Mouse (Mus musculus): ENCODE data around the gene Cbx7.
"Not testable (repeated sequence)": the region's sequence is repeated elsewhere in the genome, so short reads cannot be mapped to it uniquely, and the experiment has no call there.

The Cbx7 gene

DNA sequence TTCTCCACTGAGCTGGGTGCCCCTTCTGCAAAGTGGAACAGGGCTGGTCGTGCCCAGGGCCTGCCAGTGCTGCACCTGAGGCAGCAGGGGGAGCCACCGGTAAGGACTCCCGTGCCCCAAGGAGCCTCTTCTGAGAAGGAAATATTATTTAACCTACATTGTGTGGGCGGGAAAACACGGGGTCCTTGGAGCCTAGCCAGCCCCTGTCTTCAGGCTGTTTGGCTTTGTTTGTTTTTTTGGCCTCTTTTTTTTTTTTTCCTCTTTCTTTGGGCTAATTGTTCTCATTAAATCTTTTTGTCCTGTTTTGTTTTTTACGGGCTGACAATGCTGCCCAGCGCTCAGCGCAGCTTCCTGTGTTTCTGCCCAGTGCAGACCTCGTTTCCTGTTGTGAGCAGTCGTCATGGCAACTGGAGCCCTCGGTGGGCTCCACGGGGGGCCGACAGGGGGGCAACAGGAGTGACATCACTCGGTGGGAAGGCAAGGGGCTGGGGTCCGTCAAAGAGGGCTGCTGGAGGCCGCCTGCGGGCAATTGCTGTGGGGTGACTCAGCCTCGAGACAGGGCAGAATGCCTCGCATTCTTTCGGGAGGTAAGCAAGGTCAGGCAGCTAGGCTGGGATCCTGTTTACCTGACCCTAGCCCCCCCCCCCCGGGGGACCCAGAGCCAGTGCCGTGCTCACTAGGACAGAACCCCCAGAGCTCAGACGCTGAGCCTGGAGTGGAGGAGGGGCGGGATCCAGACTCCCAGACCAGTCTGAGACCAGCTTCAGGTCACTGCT lies 20.5 kb downstream of the Cbx7 start:
- peak in 1 of 2 experiments; percentile 72 for DNase-seq (ENCODE audit: low spot score in 2 of 2)

GRCm38 (mm10) chr15:79947681-79948080 lies 23.2 kb downstream of the Cbx7 start:
- no peak for DNase-seq (ENCODE audit: low spot score in 2 of 2)

DNA sequence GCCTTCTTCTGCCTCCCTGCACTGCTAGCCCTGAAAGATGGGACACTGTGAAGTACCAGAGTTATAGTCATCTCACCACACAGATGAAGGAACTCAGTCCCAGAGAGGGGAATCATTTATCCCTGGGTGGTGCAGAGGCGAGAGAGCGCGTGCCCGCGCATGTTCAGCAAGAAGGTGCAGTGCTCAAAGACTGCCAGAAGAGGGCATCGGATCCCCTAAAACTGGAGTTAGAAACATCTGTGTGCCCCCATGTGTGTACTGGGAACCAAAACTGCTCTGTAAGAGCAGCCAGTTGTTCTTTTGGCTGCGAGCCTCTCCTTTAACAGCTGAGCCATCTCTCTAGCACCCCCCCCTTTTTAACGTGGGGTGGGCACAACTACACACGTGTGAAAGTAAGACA lies 24.1 kb downstream of the Cbx7 start:
- peak in 1 of 2 experiments; percentile 54 for DNase-seq (ENCODE audit: low spot score in 2 of 2)

DNA sequence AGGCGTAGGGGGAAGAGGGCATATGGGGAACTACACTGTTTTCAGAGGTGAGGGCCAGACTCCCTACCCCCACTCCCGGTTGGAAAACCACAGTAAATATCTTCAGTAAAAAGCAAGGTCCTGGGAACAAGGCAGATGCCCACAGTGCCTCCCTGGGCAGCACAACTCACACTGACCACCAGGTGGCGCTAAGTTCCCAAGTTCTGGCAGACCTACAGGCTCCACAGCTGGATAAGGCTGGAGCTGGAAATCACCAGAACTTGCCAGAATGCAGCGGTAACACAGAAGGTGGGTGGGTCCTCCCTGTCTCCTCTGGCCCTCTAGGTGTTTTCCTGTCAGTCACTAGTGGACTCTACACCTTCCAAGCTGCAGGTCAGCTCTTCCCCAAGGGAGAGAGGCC lies 24.9 kb downstream of the Cbx7 start:
- DNase-seq (ENCODE audit: low spot score in 2 of 2) = peak; percentile 84 to 90

DNA sequence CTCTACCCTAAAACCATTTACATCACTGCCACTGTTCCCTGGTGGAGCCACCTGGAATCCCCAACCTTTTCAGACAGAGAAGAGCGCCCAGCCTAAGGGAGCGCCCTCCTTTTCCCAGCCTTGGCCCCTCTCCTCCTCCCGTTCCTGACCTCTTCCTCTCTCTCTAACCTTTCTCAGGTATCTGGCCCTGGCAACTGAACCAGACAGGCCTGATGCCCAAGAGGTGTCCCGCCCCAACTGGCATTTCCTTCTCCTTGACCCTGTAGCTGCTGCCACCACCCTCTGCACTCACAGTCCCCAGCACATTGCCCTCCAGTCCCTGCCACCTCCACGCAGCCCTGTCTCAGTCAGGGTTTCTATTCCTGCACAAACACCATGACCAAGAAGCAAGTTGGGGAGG lies 26.0 kb downstream of the Cbx7 start:
- no peak for DNase-seq (ENCODE audit: low spot score in 2 of 2)

GRCm38 (mm10) chr15:79943584-79943983 lies 27.3 kb downstream of the Cbx7 start:
- DNase-seq (ENCODE audit: low spot score in 2 of 2) = no peak

GRCm38 (mm10) chr15:79942541-79942940 lies 28.4 kb downstream of the Cbx7 start:
- DNase-seq (ENCODE audit: low spot score in 2 of 2) = no peak

DNA sequence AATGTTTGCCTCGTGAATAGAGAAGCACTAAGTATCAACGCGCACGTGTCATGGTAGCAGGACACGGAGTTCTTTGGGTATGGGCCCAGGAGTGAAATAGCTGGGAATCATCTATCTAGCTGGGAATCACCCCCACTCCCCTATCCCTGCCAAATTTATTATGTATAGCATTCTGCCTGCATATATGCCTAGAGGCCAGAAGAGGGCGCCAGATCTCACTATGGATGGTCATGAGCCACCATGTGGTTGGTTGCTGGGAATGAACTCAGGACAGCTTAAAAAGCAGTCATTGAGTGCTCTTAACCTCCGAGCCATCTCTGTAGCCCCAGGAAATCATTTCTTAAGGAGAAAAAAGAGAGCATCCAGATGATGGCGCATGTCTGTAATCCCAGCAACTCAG lies 30.0 kb downstream of the Cbx7 start:
- peak; percentile 42 to 73 for DNase-seq (ENCODE audit: low spot score in 2 of 2)

DNA sequence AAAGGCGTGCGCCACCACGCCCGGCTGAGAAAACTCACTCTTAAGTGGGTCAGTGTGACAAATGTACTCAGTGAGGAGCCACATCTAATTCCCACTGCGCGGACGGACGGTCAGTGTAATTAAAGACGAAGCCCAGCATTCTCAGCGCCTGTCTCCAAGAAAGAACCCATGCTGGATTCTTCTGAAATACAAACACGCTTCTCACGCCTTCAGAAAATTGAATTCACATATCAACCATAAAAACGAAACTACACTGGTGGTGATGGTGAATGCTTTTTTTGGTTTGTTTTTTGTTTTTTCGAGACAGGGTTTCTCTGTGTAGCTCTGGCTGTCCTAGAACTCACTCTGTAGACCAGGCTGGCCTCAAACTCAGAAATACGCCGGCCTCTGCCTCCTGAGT lies 31.0 kb downstream of the Cbx7 start:
- no peak for DNase-seq (ENCODE audit: low spot score in 2 of 2)

DNA sequence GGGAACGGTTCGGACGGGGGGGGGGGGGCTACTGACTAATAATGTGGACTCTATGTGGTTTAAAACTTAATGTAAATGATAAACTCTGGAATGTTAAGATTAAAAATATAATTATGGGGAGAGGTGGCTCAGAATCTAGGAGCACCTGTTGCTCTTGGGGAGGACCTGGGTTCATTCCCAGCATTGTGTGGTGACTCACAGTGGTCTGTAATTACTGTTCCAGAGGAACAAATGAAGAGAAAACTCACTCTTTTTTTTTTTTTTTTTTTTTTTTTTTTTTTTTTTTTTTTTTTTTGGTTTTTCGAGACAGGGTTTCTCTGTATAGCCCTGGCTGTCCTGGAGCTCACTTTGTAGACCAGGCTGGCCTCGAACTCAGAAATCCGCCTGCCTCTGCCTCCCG lies 31.4 kb downstream of the Cbx7 start:
- not testable (repeated sequence) for DNase-seq (ENCODE audit: low spot score in 2 of 2)

- DNase-seq (ENCODE audit: low spot score in 2 of 2) = no peak
Measured at GRCm38 (mm10) chr15:79939020-79939419, 31.9 kb downstream of the Cbx7 start.

DNA sequence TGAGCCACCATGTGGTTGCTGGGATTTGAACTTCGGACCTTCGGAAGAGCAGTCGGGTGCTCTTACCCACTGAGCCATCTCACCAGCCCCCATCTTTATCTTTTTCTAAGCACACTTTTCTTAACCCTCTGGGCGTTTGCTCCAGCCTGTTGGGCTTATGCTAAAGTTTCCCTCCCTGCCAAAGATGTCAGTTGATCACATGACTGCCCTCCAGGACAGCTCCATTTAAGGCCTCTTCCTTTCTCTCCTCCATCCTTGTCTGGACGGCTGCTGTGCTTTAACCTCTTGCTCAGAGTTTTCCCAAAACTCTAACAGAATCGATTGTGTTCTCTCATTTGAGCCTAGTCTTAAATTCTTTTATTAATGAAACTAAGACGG lies 34.6 kb downstream of the Cbx7 start:
- no peak for DNase-seq (ENCODE audit: low spot score in 2 of 2)

DNA sequence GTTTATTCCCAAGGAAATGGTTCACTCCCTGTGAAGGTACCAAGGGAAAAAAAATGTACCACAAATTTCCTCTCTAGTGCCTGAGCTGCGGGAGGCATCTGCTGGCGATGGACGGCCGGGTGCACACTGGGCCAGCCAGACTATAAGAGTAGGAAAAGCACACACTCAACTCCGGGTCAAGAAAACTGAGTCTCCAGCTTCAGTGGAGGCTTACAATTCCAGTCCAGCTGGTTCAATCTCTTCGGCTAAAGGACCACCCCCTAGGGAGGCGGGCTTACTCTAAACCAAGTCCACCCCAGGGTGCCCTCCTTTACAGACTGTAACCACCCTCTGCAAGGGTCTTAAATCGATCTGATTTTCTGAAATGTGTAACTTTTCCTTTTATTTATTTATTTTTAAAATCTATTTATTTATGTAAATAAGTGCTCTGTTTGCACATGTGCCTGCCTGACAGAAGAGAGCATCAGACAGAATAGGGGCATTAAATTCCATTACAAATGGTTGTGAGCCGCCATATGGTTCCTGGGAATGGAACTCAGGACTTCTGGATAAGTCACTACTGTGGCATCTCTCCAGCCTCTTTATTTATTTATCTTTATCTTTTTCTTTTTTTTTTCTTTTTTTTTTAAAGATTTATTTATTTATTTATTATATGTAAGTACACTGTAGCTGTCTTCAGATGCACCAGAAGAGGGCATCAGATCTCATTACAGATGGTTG lies 35.1 kb downstream of the Cbx7 start:
- no peak for DNase-seq (ENCODE audit: low spot score in 2 of 2)

DNA sequence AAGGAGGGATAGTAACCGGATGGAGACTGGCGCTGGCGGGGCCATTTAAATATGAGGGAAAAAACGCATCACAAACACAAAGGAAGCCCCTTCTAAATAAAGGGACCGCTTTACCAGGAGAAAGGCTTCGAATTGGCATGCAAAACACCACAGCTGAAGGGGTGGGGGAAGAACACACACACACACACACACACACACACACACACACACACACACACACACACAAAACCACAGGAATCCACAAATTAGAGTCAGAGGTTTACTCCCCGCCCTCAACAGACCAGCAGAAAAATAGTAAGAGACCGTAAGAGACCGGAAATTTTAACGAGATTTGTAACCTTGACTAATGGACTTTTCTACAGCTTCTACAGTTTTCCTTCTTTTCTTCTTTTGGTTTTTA lies 36.1 kb downstream of the Cbx7 start:
- no peak for DNase-seq (ENCODE audit: low spot score in 2 of 2)

DNA sequence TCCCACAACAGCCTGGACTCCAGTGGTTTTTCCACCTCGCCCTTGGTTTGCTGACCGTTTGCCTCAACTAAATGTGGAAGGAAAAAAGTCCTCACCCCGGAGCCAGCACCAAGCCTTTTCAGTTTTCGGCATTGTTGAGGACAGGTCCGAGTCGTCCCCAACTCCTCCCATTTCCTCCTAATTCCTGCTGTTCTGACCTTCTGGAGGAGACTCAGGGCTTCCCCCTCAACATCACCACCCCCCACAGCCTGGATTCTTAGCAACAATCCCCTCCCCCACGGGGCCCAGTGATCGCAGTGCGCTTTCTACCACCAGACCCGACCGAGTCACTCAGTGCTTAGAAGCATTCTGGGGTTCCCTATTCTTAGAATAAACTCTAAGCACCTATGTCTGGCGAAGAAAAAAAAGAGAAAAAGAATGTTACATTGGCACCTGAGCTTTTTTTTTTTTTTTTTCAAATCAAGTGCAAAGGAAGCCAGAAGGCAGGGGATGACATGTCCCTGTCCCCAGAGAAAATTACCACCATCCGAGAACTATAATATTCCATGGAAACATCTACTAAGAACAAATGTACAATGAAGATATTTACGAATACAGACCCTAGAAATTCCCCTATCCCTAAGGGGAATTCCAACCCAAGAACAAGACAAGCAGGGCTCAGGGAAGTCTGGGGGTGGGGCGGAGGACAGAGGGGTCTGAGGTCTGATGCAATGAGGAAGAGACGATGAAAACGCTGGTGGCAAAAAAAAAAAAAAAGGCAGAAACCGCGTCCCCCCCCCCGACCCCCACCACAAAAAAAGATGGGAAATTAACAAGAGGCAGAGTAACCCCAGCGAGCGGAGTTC lies 37.0 kb downstream of the Cbx7 start:
- no peak for DNase-seq (ENCODE audit: low spot score in 2 of 2)

DNA sequence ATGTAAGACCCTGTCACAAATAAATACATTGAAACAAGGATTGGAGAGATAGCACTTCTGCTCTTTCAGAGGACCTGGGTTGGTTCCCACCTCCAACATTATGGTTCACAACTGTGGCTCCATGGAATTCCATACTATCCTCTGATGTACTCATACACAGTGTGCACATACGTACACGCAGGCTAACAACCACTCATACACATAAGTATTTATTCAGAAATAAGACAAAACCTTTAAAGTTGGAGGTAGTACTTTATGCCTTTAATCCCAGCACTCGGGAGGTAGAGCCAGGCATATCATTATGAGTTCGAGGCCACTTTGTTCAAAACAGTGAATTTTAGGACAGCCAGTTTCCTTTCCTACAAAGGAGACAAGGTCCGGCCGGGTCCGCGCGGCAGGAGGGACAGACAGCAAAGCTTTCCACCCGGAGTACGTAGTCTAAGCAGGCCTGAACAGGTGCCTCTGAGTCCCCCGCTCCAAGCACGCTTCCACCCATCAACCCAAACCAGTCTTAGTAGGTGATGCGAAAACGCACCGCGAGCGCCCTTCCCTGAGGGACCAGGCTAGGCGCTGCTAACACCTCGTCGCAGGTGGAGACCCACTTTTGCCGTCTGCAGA lies 37.8 kb downstream of the Cbx7 start:
- DNase-seq (ENCODE audit: low spot score in 2 of 2) = no peak

GRCm38 (mm10) chr15:79932323-79932987 lies 38.5 kb downstream of the Cbx7 start:
- peak; percentile 84 to 94 for DNase-seq (ENCODE audit: low spot score in 2 of 2)

DNA sequence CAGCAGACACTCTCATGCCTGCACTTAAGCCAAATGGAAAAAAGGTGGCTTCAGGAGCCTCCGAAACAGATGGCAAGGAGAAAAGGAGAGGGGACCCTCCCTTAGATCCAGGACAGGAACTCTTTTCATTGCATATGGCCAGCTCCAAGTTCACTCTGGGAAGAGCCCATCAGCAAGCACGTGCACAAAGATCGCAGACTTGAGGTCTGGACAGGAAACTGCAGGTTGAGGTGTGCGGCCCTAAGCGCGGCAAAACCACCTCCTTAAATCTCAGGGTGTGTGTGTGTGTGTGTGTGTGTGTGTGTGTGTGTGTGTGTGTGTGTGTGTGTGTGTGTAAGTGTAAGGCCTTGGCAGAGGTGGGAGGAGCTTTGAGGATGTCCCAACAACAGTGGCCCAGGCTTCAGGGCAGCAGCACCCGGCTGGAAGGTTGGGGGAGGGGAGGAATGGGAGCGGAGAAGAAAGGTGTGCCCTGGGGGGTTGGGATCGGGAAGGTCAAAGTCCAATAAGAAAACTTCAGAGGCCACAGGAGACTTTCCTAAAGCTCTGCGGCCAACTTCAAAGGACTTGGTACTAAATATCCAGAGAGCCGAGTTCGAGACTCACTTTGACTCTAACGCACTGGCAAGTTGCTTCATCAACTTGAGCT lies 39.3 kb downstream of the Cbx7 start:
- DNase-seq (ENCODE audit: low spot score in 2 of 2) = no peak

GRCm38 (mm10) chr15:79929734-79930133 lies 41.2 kb downstream of the Cbx7 start:
- DNase-seq (ENCODE audit: low spot score in 2 of 2) = no peak

GRCm38 (mm10) chr15:79928736-79929135 lies 42.2 kb downstream of the Cbx7 start:
- DNase-seq (ENCODE audit: low spot score in 2 of 2) = peak in 1 of 2 experiments; percentile 38

DNA sequence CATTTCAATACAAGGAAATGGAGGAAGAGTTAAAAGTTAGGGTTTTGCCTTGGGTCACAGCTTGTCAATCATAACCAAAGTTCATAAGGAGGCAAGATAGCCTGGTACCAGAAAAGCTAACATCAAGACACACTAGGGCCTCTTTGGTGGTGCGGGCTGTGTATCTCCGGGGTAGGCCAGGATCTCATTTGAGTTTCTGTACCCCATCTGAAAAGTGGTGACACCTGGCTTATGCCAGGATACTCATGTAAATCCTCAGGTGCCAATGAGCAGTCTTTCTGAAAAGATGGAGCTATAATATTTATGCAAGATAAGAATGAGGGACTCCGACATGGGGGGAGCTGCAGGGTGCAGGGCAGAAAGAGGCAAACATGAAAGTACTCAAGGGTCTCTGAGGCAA lies 42.6 kb downstream of the Cbx7 start:
- peak in 1 of 2 experiments; percentile 61 for DNase-seq (ENCODE audit: low spot score in 2 of 2)
